Mouse (Mus musculus) fat pad, adult 2 months (tissue): ENCODE data around the gene Pde11a.
A peak's percentile ranks its signal among the peaks of the same experiment; 100 is the strongest.

Experiments
- DNase-seq: peaks from one replicate; pipeline ENCODE4 v3.0.0-alpha.2; 2011; ENCODE audit warnings: low read depth, low spot score; ENCODE audit errors: extremely low read depth

Gene Pde11a

DNA sequence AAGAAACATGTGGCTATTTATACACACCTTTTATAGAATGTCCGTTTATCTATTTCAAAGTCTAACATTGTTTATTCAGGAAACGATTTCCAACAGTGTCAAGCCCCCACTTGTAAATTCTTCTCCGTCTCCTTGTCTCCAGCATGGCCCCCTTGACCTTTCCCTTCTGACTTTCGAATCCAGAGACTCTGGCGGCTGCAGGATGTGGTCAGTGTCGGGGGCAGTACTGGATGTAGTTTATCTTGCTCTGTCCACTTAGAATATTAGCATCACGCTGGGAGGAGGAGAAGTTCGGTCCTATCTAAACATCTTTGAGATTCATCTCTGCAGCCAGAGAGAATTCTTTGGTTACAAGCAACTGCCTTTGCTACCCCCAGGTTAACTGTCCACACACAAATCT is 240.2 kb downstream of the Pde11a start:
- DNase-seq, result no peak

DNA sequence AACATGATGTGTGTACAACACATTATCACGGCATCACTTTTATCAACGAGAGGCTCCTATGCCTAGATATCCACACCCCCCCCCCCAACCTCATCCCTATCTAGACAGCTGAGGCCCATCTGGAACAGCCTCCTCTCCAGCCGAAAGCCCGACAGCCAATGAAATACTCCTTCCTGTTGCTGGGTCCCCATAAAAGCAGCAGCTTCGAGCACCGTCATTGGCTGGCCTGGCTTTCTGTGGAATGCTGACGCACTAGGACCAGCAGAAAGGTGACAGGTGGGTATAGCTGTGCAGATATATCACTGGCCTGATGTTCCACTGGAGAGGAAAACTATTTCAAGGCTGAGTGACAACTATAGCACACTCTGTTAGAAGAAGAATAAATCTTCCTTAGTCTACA is 240.7 kb downstream of the Pde11a start:
- no peak for DNase-seq

DNA sequence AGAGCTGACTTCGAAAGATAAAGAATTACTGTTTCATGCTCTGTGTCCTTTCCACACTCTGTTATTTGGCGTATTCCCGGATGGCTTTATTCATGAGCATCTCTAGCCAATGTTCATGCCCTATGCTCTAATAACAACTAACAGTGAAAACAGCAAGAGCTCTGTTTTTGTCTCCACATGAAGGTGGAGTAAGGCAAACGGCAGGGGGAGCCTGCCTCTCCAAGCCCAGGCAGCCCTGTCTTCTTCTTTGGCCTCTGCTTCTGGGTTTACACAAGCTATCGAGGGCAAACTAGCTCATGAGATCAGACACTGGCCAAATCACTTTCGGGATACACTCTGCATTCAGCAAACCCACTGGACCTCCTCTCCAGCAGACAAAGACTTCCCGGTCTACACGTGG is 241.3 kb downstream of the Pde11a start:
- DNase-seq, result no peak

DNA sequence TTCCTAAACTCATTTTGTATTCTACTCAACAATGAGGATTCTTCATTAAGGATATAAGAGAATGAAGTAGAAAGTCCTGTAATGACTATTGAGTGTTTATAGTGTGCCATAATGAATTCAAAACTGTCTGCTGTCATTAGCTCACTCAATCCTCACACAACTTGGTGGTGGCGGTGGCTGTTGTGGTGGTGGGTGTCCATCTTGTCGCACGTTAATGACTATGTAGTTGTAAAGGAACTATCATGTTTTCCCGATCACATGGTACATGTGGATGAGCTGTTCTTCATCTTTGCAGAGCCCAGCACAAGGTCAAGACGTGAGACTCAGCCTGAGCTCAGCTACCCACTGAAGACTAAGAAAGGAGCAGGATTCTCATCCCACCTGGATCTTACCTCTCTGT is 242.7 kb downstream of the Pde11a start:
- no peak for DNase-seq

DNA sequence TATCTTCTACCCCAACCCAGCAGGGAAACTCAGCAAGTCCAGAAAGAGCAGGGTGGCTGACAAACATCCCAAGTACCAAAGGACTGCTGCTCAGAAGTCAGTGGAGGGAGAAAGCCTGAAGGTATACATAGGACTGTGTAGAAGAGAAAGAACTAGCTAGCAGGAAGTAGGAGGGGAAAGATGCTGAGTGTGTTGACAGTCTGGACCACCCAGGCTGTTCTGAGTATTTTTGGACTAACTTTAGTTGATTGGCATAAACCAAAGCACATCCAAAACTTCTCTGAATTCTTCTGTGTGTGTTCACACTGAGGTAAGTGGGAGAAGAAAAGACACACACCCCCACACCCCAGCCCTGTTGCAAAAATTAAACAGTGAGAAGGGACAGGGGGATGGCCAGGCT is 248.1 kb downstream of the Pde11a start:
- no peak for DNase-seq

DNA sequence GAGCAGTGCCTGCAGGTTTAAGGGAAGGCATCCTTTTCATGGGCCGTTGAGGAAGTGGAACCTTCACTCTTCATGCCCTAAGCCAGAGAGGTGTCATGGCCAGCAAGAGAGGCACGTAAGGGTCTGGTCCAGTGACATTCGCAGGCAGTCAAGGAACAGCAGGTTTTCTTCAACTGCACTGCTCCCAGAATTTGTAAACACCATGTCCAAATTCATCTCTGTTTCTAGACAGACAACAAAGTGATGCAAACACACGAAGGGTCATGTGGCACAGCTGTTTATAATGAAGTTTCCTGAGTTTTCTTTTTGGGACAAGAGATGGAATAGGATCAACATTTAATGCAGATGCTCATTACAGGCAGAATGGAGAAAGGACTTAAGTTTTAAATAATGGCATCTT is 249.7 kb downstream of the Pde11a start:
- DNase-seq, result no peak

DNA sequence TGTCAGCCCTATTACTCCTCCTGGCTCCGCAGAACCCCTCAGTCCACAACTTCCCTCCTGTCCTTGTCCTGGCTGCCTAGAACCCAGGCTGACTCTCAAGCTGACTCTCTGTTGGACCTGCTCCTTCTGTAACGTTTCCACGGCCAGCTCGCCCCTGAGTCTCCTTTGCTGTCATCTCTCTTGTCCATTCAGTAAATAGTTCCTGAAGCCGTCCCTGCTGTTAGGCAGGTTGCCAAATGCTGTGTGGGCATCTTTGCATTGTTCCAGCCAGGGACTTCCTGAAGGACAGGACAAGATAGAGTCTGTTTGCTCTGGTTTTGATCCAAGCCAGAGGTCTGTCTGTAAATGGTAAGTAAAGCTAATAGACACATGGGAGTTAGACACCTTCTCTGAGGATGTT is 250.2 kb downstream of the Pde11a start:
- DNase-seq, result no peak

DNA sequence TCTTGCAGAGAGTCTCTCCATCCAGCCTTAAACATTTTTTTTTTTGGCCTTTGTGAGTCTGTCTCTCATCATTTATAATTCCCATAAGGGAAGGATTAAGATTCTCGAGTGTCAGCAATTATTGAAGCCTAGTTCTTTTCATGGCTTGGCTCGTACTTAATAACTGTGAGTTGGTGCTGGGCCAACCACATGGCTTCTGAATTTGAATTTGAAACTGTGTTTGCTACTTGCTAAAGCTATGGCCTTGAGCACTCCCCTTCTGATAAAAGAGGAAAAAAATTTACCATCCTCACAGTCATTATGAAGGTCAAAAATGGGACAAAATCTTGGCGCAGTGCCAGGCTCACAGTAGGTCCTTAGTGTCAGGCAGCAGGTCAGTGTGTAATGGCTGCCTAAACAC is 251.4 kb downstream of the Pde11a start:
- no peak for DNase-seq

DNA sequence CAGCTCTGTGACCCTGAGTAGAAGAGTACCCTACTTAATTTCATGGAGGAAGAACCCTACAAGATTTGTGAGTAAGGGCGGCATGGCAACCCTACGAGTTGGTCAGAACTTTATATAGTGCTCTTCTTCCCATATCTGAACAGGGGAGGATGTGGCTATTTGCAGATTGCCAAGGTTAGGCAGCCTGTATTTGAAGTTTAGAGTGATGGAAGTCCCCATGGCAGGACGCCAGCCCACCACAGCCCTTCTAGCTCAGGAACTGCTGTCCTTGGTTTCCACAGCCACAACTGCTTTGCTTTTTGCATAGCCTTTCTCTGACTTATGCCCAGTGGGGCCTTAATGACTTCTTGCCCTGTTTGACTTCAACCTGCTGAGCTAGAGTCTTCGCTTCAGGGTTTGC is 253.6 kb downstream of the Pde11a start:
- DNase-seq, result no peak

DNA sequence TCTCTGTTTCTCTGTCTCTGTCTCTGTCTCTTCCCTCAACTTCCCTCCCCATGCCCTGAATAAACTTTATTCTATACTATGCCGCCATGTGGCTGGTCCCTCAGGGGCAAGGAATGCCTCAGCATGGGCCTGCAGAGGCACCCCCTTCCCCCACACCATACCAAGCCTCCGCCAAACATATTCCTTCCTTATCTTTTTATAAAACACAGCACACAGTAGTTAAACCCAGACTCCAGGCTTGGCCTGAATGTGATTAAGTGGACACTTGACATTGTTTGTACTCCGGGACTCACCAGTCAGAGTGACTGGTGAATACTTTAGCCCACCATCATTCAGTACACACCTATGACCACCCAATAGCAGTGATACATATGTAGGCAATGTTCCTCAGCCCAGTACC is 254.7 kb downstream of the Pde11a start:
- DNase-seq, result no peak

DNA sequence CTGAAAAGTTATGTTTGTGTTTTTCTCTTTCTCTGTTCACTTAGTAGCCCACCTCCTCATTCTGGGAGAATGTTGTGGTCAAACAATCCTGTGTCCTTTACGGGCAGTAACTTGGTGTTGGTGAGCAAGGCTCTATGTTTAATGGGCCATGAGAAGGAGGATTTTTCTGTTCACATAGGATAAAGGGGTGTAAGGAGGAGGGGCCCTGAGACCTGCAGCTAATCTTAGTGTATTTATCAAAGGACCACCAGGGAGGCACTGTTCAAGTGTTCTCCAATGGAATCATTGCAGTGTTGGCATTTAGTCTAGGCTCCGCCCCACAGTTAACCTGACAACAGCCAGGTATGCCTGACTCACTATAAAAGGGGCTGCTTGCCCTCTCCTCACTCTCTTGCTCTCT is 255.2 kb downstream of the Pde11a start:
- no peak for DNase-seq

DNA sequence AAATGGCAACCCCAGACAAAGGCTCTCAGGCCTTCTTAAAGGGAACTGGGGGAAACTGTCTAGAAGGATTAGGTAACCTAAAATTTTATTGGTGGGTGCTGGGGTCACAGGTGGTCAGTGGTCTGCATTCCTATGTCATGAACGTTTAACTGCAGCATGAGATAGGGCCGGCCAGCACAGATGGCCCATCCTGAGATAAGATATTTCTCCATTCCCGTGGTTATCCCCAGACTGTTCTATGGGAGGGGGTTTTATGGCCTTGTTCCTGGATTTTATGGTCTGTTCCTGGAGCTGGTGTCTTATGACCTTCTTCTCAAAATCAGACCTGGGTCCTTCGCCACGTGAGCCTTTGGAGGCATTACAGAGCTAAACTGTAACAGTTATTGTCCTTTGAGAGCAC is 256.6 kb downstream of the Pde11a start:
- no peak for DNase-seq

DNA sequence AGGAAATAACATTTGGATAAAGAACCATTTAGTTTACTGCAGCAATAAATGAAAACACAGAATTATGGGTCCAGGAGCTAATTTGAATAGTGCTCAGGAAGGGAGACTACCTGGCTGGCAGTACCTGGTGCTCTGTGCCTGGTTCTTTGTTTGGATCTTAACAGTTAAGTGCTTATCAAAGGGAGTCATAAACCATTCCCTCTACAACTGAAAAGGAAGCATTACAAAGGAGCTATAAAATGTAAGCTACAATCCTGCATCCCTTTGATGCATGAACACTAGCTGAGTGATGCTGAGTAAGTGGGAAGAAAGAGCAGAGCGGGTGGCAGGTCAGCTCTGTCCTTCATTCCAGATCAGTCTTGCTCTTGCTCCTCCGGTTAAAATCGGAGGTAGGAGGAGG is 258.0 kb downstream of the Pde11a start:
- no peak for DNase-seq

DNA sequence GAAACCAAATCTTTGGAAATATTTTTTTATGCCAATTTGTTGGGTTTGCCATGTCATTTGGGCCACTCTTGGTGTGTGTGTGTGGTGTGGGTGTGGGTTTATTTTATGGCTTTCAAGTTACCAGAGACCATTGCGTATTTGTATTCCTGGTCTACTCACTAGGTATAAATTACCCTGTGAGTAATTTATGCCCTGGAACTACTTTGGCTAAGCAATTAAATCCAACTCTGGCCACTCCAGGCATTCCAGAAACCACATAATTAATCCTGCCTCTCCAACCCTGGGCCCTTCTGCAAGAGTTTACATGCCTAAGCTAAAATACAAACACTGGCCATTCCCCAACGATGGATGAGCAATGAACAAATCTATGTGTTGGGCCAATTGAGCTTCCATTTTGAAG is 261.7 kb downstream of the Pde11a start:
- peak; percentile 50 for DNase-seq

DNA sequence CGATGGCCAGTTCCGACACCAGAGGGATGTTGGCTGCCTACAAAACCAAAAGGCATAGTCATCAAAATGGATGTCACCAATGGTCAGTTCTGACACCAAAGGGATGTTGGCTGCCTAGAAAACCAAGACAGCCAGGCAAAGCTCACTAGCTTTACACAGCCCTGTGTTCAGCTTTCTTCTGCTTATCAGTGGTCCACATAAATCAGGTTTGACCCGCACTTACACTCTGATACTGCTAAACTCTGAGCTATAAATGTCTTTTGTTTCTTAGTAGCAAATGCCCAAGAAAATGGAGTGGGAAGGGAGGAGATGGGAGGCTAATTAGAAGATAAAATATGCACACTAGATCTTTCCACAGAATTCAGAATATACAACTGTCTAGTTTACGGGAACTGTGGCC is 262.5 kb downstream of the Pde11a start:
- DNase-seq, result no peak

DNA sequence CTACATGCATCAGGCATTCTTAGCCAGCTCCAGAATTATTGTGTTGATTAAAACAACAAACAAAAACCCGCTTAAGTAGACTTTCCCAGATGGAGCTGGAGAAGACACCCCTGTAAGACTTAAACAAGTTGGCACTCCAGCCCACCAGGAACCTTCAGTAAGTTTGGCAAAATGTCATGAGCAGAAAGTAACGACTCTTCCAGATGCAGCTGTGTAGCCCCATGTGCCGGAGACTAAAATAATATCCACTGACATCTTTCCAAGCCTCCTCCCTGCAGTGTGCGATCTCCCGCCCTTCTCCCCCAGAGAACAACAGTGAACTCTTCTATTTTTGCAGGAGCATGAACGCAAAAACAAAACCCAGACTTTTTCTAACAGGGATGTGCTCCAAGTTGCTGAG is 265.5 kb downstream of the Pde11a start:
- DNase-seq, result no peak

DNA sequence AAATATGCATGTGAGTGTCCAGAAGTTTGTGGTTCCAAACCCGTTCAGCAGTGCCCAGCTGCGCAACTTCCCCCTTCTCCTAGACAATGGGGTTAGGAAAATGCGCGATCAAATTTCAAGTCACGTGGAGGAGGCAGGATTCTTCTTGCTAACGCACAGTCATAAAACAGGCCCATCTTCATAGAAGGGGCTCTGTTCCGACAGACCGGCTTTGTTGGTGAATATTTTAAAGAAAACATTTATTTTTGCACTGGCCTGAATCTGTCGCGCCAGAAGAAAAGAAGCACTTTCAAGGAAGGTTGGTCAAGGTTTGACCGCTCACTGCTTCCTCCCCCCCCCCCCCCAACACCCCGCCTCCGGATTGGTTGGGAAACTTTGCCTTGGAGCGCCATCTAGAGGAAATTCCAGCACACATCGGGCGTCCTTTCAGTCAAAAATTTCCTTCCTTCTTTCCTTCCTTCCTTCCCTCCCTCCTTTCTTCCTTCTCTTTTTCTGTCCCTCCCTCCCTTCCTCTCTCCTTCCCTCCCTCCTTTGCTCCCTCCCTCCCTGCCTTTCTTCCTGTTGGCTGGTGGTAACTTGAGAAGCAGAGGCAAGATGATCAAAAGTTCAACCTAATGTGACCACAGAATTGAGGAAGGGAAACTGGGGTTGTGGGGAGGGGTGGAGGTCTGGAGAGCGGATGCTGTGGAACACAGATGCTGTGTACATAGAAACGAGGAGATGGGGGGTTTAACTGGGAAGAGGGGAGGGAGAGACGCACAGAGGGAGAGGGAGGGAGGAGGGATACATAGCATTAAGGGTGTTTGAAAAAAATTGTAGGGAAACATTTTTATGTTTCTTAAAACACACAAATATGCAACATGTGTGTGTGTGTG is 267.9 kb downstream of the Pde11a start:
- DNase-seq, result no peak

DNA sequence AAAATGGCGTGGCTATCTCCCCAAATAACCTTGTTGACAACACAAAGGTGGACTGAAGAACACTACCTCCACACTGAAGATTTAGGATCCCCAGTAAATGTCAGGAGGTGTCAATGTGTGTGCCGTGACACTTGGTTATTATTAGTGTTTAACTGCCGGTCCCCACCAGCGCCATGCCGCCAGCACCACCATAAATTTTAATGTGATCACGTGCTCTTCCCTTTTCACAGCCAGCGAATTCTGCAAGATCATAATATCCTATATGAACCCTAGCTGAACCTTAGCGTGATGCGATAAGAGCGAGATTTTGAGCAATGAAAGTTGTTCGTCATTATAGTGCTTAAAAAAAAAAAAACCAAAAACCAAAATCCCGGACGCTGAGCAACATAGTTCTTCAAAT is 269.3 kb downstream of the Pde11a start:
- DNase-seq, result no peak

DNA sequence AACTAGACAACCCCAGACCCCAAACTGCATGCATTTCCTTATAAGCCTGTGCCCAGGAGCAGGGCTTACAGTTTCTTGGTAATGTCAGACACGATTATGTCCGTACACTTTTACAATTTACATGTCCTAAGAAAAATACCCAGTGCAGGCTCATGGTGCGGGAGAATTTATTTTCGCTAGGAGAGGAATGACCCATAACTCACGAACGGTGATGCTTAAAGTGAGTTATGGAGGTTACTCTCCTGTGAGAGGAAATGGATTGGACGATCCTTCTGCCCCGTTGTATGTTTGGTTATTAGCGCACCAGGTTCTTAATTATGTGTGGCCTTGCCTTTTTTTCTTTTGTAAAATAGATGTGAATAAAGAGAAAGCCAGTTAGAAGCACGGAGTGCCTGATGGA is 270.4 kb downstream of the Pde11a start:
- DNase-seq, result no peak

DNA sequence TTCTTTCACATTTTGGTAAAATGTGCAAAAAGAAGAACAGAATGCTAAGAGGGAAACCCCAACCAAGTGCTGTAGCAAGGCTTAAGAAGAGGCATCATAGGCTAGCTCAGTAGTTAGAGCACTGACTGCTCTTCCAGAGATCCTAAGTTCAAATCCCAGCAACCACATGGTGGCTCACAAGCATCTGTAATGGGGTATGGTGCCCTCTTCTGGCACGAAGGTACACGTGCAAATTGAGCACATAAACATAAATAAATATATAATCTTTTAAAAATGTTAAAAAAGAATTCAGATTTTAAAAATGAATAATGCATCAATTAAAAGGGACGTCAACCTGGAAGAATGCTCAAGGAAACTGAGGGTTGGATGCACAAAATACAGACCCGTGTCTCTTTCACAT is 271.4 kb downstream of the Pde11a start:
- DNase-seq, result no peak

DNA sequence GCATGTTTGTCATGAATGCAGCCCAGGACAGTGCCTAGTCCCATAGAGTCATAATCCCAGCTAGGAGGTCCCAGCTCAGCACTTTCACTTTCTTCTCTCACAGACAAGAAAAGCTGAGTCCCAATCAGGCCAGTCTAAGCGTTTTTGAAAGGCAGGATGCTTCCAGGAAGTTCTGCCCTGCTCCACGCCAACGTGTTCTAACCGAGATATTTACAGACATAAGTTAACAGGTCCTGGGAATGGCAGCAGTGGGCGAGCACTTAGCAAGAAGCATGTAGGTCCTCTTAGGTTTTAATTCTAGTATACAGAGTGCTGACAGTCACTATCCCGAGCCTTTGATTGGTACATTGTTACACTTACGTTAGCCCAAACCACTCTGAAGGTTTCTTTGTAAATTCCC is 273.3 kb downstream of the Pde11a start:
- no peak for DNase-seq

DNA sequence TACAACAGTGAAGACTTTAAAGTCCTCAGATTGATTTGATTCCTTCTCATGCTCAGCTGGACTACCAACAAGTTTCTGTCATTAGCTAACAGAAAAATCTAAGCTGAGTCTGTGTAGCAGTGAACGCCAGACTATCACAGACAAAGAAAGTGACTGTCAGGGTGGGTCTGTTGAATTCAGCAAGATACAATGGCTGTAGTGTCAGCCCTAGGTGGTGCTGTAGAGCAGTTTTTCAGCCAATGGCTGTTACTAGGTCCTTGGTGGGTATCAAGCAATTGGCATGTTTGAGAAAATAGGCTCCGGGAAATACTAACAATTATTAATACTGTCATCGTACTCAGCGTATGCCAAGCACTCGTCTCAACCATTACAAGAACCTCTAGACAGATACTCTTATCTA is 274.5 kb downstream of the Pde11a start:
- no peak for DNase-seq

DNA sequence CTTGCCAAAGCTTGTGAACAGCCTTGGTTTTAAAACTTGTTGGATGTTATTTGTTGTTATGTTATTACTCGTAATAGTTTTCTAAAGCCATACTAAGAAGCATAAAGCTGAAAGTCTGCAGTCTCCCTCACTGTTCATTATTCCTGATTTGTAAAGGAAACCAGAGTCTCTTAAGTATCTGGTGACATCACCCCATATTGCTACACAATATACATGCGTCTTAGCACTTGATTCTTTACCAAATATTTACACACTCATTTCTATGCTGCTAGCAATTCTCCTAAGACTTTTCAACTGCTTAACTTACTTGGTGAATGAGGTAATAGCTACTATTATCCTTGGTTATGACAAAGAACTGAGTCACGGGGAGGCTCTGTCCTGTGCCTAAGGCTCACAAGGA is 278.4 kb downstream of the Pde11a start:
- DNase-seq, result no peak
